Mouse (Mus musculus) kidney, embryonic 15.5 days (tissue): ENCODE data around the gene Zfp277. TPM values are rescaled to one million over a fixed set of nuclear protein-coding genes. Genes with fewer than 3 reads are reported as not detected.

Experiments
- ATAC-seq: fragments of 200-750 bp; cut with Nextera tagmentation; replicated peaks from 2 replicates; pipeline ENCODE4 v1.8.0; 2017; ENCODE audit warnings: moderate TSS enrichment; ENCODE audit not compliant: low FRiP score
- H3K27ac ChIP-seq: fragments of 300-500 bp; sonication (generic); 2 replicates; pipeline ENCODE4 v1.5.1; 2015; ENCODE audit warnings: mild to moderate bottlenecking, inconsistent platforms
- H3K27me3 ChIP-seq: fragments of 300-500 bp; sonication (generic); 2 replicates; pipeline ENCODE4 v1.6.1; 2015; ENCODE audit warnings: inconsistent platforms
- H3K36me3 ChIP-seq: fragments of 300-500 bp; sonication (generic); 2 replicates; pipeline ENCODE4 v1.6.1; 2015; ENCODE audit warnings: inconsistent platforms
- H3K4me1 ChIP-seq: fragments of 300-500 bp; sonication (generic); 2 replicates; pipeline ENCODE4 v1.6.1; 2015; ENCODE audit warnings: inconsistent platforms
- H3K4me2 ChIP-seq: fragments of 300-500 bp; sonication (generic); 2 replicates; pipeline ENCODE4 v1.6.1; 2015; ENCODE audit warnings: moderate library complexity, mild to moderate bottlenecking, inconsistent platforms
- H3K4me3 ChIP-seq: fragments of 300-500 bp; sonication (generic); replicated peaks from 2 replicates; pipeline ENCODE4 v1.5.1; 2015; ENCODE audit warnings: mild to moderate bottlenecking, inconsistent platforms
- H3K9ac ChIP-seq: fragments of 300-500 bp; sonication (generic); 2 replicates; pipeline ENCODE4 v1.6.1; 2015; ENCODE audit warnings: mild to moderate bottlenecking, inconsistent platforms
- H3K9me3 ChIP-seq: fragments of 300-500 bp; sonication (generic); replicated peaks from 2 replicates; pipeline ENCODE4 v1.6.1; 2016; ENCODE audit warnings: inconsistent platforms
- WGBS: fragments of 180-500 bp; shearing (Covaris S2); methylation state at CpG from one replicate; pipeline ENCODE4 v1.1.7; 2015; ENCODE audit warnings: mixed read lengths; 5-methylcytosine and 5-hydroxymethylcytosine counted together
- polyA plus RNA-seq: library from polyadenylated mRNA; unstranded; fragments of >200 nt; fragmentation: Nextera tagmentation; extraction: Ambion mirVana; gene quantifications from 2 replicates; pipeline ENCODE4 v1.2.1, GENCODE M21; 2015

Zfp277 gene
- 38.6 and 40.7 TPM in 2 replicates for polyA plus RNA-seq

- Histone ChIP-seq H3K36me3 (no peaks in the 10 kb centered on the region), H3K27ac (peak within 1 kb of the TSS; percentile 87), H3K27me3 (no peaks in the 10 kb centered on the region), H3K4me3 (peak within 1 kb of the TSS; percentile 90), H3K9ac (peak within 1 kb of the TSS; percentile 77), H3K4me1 (peaks cover 40% of the 10 kb centered on the region), H3K4me2 (peak within 1 kb of the TSS; percentile 89), H3K9me3 (no peaks in the 10 kb centered on the region)
- ATAC-seq: peak; percentile 98
- WGBS: under 1% methylated on average over 78 of the region's 80 CpGs
Observed at GRCm38 (mm10) chr12:40445648-40446449, at the start of gene Zfp277, which contains the start of gene Dock4. Zfp277 (minus strand) TSS chr12:40445902. Dock4 (plus strand) TSS chr12:40445952.

GRCm38 (mm10) chr12:40486047-40486837, 40.5 kb upstream of the Zfp277 start:
- Histone ChIP-seq H3K36me3 (no peaks in the 10 kb centered on the region), H3K4me2 (no peak overlapping the region), H3K4me3 (no peak overlapping the region), H3K9ac (no peak overlapping the region), H3K9me3 (no peaks in the 10 kb centered on the region), H3K27ac (no peak overlapping the region), H3K27me3 (no peaks in the 10 kb centered on the region), H3K4me1 (peaks cover 18% of the 10 kb centered on the region; the same call in 1 of the 2 replicates)
- 69% methylated on average over 12 of the region's 12 CpGs for WGBS
- ATAC-seq: no peak

DNA sequence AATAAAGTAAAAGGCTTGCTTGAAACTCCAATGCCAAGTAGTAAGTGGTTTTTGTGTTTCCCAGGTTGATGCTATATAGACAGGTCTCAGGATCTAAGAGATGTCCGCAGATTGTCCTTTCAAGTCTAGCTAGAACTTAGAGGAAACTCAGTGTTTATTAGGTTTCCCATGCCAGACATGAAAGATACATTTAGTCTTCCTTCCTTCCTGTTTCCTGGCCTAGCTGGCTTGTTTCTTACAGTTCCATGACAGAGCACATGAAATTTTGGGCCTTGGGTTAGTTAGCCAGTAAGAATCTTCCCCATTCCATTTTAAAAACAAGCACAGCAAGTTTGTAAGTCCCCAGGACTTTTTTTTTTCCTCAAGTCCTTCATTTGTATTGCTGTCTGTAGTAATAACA, 39.5 kb upstream of the Zfp277 start:
- no peaks in the 10 kb centered on the region for H3K36me3 ChIP-seq
- ATAC-seq: no peak
- H3K27me3 ChIP-seq: no peaks in the 10 kb centered on the region
- no peak overlapping the region for H3K4me3 ChIP-seq
- H3K9ac ChIP-seq: no peak overlapping the region
- H3K4me1 ChIP-seq: peaks cover 18% of the 10 kb centered on the region; the same call in 1 of the 2 replicates
- WGBS: 95% methylated on average over 1 of the region's 1 CpGs
- no peak overlapping the region for H3K4me2 ChIP-seq
- H3K9me3 ChIP-seq: no peaks in the 10 kb centered on the region
- H3K27ac ChIP-seq: 0 out of 2 replicates have a peak overlapping the region, but pooled peaks have one; percentile 18

- 0 out of 2 replicates have a peak, but pooled peaks have one; percentile 46 for ATAC-seq
- peak overlapping the region; percentile 41; the same call in 1 of the 2 replicates for H3K27ac ChIP-seq
- 19% methylated on average over 3 of the region's 3 CpGs for WGBS
Observed at GRCm38 (mm10) chr12:40484224-40484623, 38.5 kb upstream of the Zfp277 start.

GRCm38 (mm10) chr12:40477621-40478452, 32.1 kb upstream of the Zfp277 start:
- Histone ChIP-seq H3K4me3 (no peak overlapping the region), H3K4me2 (peak overlapping the region; percentile 26; the same call in 1 of the 2 replicates), H3K27me3 (no peaks in the 10 kb centered on the region), H3K9ac (no peak overlapping the region), H3K36me3 (no peaks in the 10 kb centered on the region), H3K9me3 (no peaks in the 10 kb centered on the region), H3K27ac (peak overlapping the region; percentile 46; the same call in 1 of the 2 replicates), H3K4me1 (peaks cover 16% of the 10 kb centered on the region)
- ATAC-seq: peak; percentile 69; the same call in 1 of the 2 replicates
- 28% methylated on average over 8 of the region's 8 CpGs for WGBS

More at GRCm38 (mm10) chr12:40484224-40484623, 38.5 kb upstream of the Zfp277 start:
- Histone ChIP-seq H3K4me1 (peaks cover 18% of the 10 kb centered on the region; the same call in 1 of the 2 replicates), H3K9ac (no peak overlapping the region), H3K27me3 (no peaks in the 10 kb centered on the region), H3K4me3 (no peak overlapping the region), H3K36me3 (no peaks in the 10 kb centered on the region), H3K4me2 (no peak overlapping the region), H3K9me3 (no peaks in the 10 kb centered on the region)

- Histone ChIP-seq H3K9me3 (no peaks in the 10 kb centered on the region), H3K4me2 (no peak overlapping the region), H3K27ac (no peak overlapping the region), H3K4me1 (peaks cover 31% of the 10 kb centered on the region), H3K27me3 (no peaks in the 10 kb centered on the region), H3K9ac (no peak overlapping the region), H3K4me3 (no peak overlapping the region), H3K36me3 (no peaks in the 10 kb centered on the region)
- ATAC-seq: no peak
- 25% methylated on average over 2 of the region's 2 CpGs for WGBS
Observed at GRCm38 (mm10) chr12:40473709-40474108, 28.0 kb upstream of the Zfp277 start.

GRCm38 (mm10) chr12:40471649-40472399, 26.1 kb upstream of the Zfp277 start:
- Histone ChIP-seq H3K36me3 (no peaks in the 10 kb centered on the region), H3K9ac (no peak overlapping the region), H3K27ac (no peak overlapping the region), H3K27me3 (no peaks in the 10 kb centered on the region), H3K4me1 (peaks cover 20% of the 10 kb centered on the region), H3K4me3 (no peak overlapping the region), H3K9me3 (no peaks in the 10 kb centered on the region), H3K4me2 (peak overlapping the region; percentile 40)
- WGBS: 50% methylated on average over 11 of the region's 11 CpGs
- no peak for ATAC-seq

DNA sequence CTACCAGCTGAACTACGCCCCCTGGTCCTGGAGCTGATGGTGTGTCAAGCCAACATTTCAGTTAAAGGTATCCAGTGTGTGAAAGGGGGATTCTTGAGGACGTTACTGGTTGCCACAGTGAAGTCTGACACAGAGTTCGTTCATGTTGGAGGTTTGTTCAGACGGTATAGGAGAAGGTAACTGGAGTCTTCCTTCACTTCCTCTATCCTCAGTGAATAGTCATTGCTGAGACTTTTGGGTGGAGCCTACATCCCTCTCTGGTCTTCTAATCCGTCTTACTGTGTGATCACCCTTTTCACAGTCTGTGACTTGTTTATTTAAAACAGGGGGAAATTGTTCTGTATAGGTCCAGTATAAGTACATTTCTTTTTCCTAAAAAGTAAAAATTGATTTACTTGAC, 23.3 kb upstream of the Zfp277 start:
- Histone ChIP-seq H3K4me2 (no peak overlapping the region), H3K36me3 (no peaks in the 10 kb centered on the region), H3K27ac (no peak overlapping the region), H3K4me3 (no peak overlapping the region), H3K4me1 (peaks cover 24% of the 10 kb centered on the region), H3K9ac (no peak overlapping the region), H3K9me3 (no peaks in the 10 kb centered on the region), H3K27me3 (no peaks in the 10 kb centered on the region)
- ATAC-seq: no peak
- 75% methylated on average over 5 of the region's 5 CpGs for WGBS

GRCm38 (mm10) chr12:40468235-40468634, 22.5 kb upstream of the Zfp277 start:
- no peaks in the 10 kb centered on the region for H3K9me3 ChIP-seq

GRCm38 (mm10) chr12:40464282-40464681, 18.6 kb upstream of the Zfp277 start:
- Histone ChIP-seq H3K4me3 (no peak overlapping the region), H3K4me1 (peaks cover 26% of the 10 kb centered on the region), H3K9ac (no peak overlapping the region), H3K27ac (no peak overlapping the region), H3K27me3 (no peaks in the 10 kb centered on the region), H3K36me3 (no peaks in the 10 kb centered on the region), H3K9me3 (no peaks in the 10 kb centered on the region), H3K4me2 (no peak overlapping the region)
- ATAC-seq: peak; percentile 60
- 46% methylated on average over 6 of the region's 6 CpGs for WGBS

More at GRCm38 (mm10) chr12:40468235-40468634, 22.5 kb upstream of the Zfp277 start:
- H3K36me3 ChIP-seq: no peaks in the 10 kb centered on the region
- no peak overlapping the region for H3K9ac ChIP-seq
- H3K27me3 ChIP-seq: no peaks in the 10 kb centered on the region
- no peak overlapping the region for H3K27ac ChIP-seq
- ATAC-seq: no peak
- peaks cover 28% of the 10 kb centered on the region for H3K4me1 ChIP-seq
- no peak overlapping the region for H3K4me3 ChIP-seq
- H3K4me2 ChIP-seq: no peak overlapping the region
- WGBS: 79% methylated on average over 4 of the region's 4 CpGs

DNA sequence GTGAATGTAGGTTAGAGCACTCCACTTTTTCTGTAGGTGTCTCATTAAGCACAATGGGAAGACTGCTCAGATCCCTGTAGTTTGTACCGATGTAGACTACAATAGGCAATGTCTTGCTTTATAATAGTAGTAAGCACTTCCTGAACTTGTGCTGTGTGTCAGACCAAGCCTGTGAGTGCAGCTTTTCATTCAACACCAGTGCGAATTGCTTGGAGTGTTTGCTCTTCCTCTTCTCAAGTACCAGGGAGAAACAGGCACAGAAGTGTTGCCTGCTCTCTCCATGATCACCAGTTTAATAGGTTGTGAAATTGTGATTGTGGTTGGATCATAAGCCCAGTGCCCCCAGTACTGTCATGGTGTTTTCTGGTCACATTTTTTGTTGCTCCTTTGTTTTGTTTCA, 18.1 kb upstream of the Zfp277 start:
- no peak for ATAC-seq
- Histone ChIP-seq H3K27ac (0 out of 2 replicates have a peak overlapping the region, but pooled peaks have one; percentile 4), H3K4me1 (peaks cover 26% of the 10 kb centered on the region), H3K9ac (no peak overlapping the region), H3K36me3 (no peaks in the 10 kb centered on the region), H3K9me3 (no peaks in the 10 kb centered on the region), H3K4me3 (no peak overlapping the region), H3K4me2 (no peak overlapping the region), H3K27me3 (no peaks in the 10 kb centered on the region)
- WGBS: 54% methylated on average over 2 of the region's 2 CpGs
